Mouse (Mus musculus): ENCODE results near the gene Cela2a.

Gene Cela2a

GRCm38 (mm10) chr4:141826060-141826459 is at the start of gene Cela2a:
Gene Cela2a, minus strand, starts transcription at chr4:141826160.
- no peak for DNase-seq (ENCODE audit: low spot score in 2 of 2)

GRCm38 (mm10) chr4:141875481-141876108 is 49.6 kb upstream of the Cela2a start:
- DNase-seq (ENCODE audit: low spot score in 2 of 2) = no peak

GRCm38 (mm10) chr4:141874601-141875460 is 48.9 kb upstream of the Cela2a start, which contains the start of gene Efhd2:
Gene Efhd2, minus strand, starts transcription at chr4:141874920.
- DNase-seq (ENCODE audit: low spot score in 2 of 2) = peak; percentile 68 to 85

- DNase-seq (ENCODE audit: low spot score in 2 of 2) = no peak
Observed at GRCm38 (mm10) chr4:141874111-141874600, 48.2 kb upstream of the Cela2a start.

- DNase-seq (ENCODE audit: low spot score in 2 of 2) = no peak
Observed at GRCm38 (mm10) chr4:141872977-141873376, 47.0 kb upstream of the Cela2a start.

GRCm38 (mm10) chr4:141871909-141872308 is 45.9 kb upstream of the Cela2a start:
- no peak for DNase-seq (ENCODE audit: low spot score in 2 of 2)

GRCm38 (mm10) chr4:141871333-141871725 is 45.4 kb upstream of the Cela2a start:
- no peak for DNase-seq (ENCODE audit: low spot score in 2 of 2)

- no peak for DNase-seq (ENCODE audit: low spot score in 2 of 2)
Observed at GRCm38 (mm10) chr4:141870666-141871332, 44.8 kb upstream of the Cela2a start.

- DNase-seq (ENCODE audit: low spot score in 2 of 2) = no peak
Observed at GRCm38 (mm10) chr4:141869436-141870215, 43.7 kb upstream of the Cela2a start.

GRCm38 (mm10) chr4:141868051-141868450 is 42.1 kb upstream of the Cela2a start:
- DNase-seq (ENCODE audit: low spot score in 2 of 2) = no peak

- no peak for DNase-seq (ENCODE audit: low spot score in 2 of 2)
Observed at GRCm38 (mm10) chr4:141867498-141867897, 41.5 kb upstream of the Cela2a start.

- no peak for DNase-seq (ENCODE audit: low spot score in 2 of 2)
Observed at GRCm38 (mm10) chr4:141866933-141867490, 41.1 kb upstream of the Cela2a start.

- no peak for DNase-seq (ENCODE audit: low spot score in 2 of 2)
Observed at GRCm38 (mm10) chr4:141865600-141865999, 39.6 kb upstream of the Cela2a start.

- DNase-seq (ENCODE audit: low spot score in 2 of 2) = no peak
Observed at GRCm38 (mm10) chr4:141865006-141865405, 39.0 kb upstream of the Cela2a start.

- DNase-seq (ENCODE audit: low spot score in 2 of 2) = no peak
Observed at GRCm38 (mm10) chr4:141864506-141864905, 38.5 kb upstream of the Cela2a start.

GRCm38 (mm10) chr4:141863726-141864280 is 37.8 kb upstream of the Cela2a start:
- no peak for DNase-seq (ENCODE audit: low spot score in 2 of 2)

- DNase-seq (ENCODE audit: low spot score in 2 of 2) = no peak
Observed at GRCm38 (mm10) chr4:141862867-141863266, 36.9 kb upstream of the Cela2a start.

GRCm38 (mm10) chr4:141861591-141862295 is 35.8 kb upstream of the Cela2a start:
- DNase-seq (ENCODE audit: low spot score in 2 of 2) = no peak

GRCm38 (mm10) chr4:141860246-141860841 is 34.4 kb upstream of the Cela2a start:
- no peak for DNase-seq (ENCODE audit: low spot score in 2 of 2)

GRCm38 (mm10) chr4:141859351-141859750 is 33.4 kb upstream of the Cela2a start:
- DNase-seq (ENCODE audit: low spot score in 2 of 2) = no peak

Data from spleen, postnatal 10 days (tissue).